Mouse (Mus musculus): ENCODE results near the gene Ankrd22. TPM values are rescaled to one million over a fixed set of nuclear protein-coding genes. Genes with fewer than 3 reads are reported as not detected.
"Not testable (repeated sequence)": the region's sequence is repeated elsewhere in the genome, so short reads cannot be mapped to it uniquely, and the experiment has no call there.

Gene Ankrd22
- not detected in 2 replicates for polyA plus RNA-seq (2014; fragmentation: Nextera tagmentation; extraction: Ambion mirVana)

DNA sequence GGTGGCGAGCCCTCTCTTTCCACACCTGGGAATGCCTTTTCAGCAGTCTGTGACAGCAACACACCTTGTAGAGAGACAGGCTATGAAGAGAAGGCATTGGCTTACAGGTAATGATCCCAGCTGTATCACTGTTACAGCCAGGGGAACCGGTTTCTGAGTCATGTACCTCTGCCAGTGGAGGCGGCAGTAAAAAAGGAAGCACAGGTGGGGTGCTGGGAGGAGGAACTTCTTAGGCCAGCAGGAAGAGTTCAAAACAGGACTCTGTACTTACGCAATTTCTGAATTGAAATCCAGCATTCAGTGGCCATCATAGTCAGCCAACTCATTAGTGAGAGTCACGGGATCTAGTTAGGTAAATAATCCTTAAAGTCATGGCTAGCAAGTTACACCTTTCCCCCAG, at the start of gene Ankrd22:
TSS of gene Ankrd22 (minus strand) at position 163 of the 400 bp plus-strand sequence.
- Histone ChIP-seq H3K27ac (ENCODE audit: low read depth, low read length) (no peak within 1 kb of the TSS), H3K9ac (ENCODE audit: low read length) (no peak within 1 kb of the TSS), H3K4me3 (ENCODE audit: low read depth, low read length) (no peak within 1 kb of the TSS), H3K27me3 (replicated peaks; ENCODE audit: control insufficient read depth, insufficient read depth, low read length) (no peaks in the 10 kb centered on the region), H3K9me3 (replicated peaks; ENCODE audit: control insufficient read depth, low read length) (no peaks in the 10 kb centered on the region), H3K4me1 (ENCODE audit: control insufficient read depth, insufficient read depth, low read length) (no peaks in the 10 kb centered on the region), H3K36me3 (ENCODE audit: control insufficient read depth, insufficient read depth, low read length) (no peaks in the 10 kb centered on the region), H3K4me2 (ENCODE audit: low read length) (no peak within 1 kb of the TSS)
- 81% methylated on average over 5 of the region's 5 CpGs for WGBS
- no peak for DNase-seq (ENCODE audit: low spot score)
- no peak for ATAC-seq

DNA sequence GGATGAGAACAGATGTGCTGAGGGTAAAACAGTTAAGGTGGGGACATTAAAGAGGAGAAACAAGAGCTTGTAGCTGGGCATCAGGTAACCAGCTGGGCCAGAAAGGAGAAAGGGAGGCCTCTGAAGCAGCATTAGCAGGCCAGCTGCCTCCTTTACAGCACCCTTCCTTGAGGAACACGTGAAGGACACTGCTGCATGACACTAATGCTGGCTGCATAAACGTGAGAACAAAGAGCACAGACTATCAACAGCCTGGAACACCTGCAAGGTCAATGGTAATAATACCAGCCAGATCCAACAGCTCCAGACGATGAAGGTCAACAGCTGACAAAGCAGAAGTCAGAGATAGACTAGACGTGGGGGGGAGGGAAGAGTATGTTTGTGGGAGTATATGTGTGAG, 48.3 kb upstream of the Ankrd22 start:
- 0 out of 2 replicates have a peak, but pooled peaks cover 4% of the 10 kb centered on the region for H3K4me1 ChIP-seq (ENCODE audit: control insufficient read depth, insufficient read depth, low read length)
- no peaks in the 10 kb centered on the region for H3K27me3 ChIP-seq (replicated peaks; ENCODE audit: control insufficient read depth, insufficient read depth, low read length)
- H3K36me3 ChIP-seq (ENCODE audit: control insufficient read depth, insufficient read depth, low read length) = no peaks in the 10 kb centered on the region
- 65% methylated on average over 4 of the region's 4 CpGs for WGBS
- DNase-seq (ENCODE audit: low spot score) = no peak
- no peak for ATAC-seq
- no peak overlapping the region for H3K4me3 ChIP-seq (ENCODE audit: low read depth, low read length)
- H3K9ac ChIP-seq (ENCODE audit: low read length) = no peak overlapping the region
- H3K27ac ChIP-seq (ENCODE audit: low read depth, low read length) = no peak overlapping the region
- H3K4me2 ChIP-seq (ENCODE audit: low read length) = no peak overlapping the region
- no peaks in the 10 kb centered on the region for H3K9me3 ChIP-seq (replicated peaks; ENCODE audit: control insufficient read depth, low read length)

DNA sequence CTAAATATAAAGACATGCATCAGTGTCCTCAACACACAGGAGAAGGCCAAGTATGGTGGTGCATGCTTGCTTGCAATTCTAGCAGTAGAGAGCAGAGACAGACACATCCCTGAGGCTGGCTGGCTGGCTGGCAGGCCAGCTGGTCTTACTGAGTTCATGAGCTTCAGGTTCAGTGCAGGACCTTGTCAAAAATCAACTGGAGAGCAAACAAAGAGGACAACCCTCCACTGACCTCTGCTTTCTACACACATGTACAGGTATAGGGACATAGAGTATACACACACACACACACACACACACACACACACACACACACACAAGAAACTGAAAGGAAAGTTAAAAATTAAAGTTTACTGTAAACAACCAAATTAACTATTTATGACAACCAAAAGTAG, 47.4 kb upstream of the Ankrd22 start:
- Histone ChIP-seq H3K27me3 (replicated peaks; ENCODE audit: control insufficient read depth, insufficient read depth, low read length) (no peaks in the 10 kb centered on the region), H3K27ac (ENCODE audit: low read depth, low read length) (no peak overlapping the region), H3K9me3 (replicated peaks; ENCODE audit: control insufficient read depth, low read length) (no peaks in the 10 kb centered on the region), H3K4me1 (ENCODE audit: control insufficient read depth, insufficient read depth, low read length) (0 out of 2 replicates have a peak, but pooled peaks cover 4% of the 10 kb centered on the region), H3K4me3 (ENCODE audit: low read depth, low read length) (no peak overlapping the region), H3K9ac (ENCODE audit: low read length) (no peak overlapping the region), H3K4me2 (ENCODE audit: low read length) (no peak overlapping the region), H3K36me3 (ENCODE audit: control insufficient read depth, insufficient read depth, low read length) (no peaks in the 10 kb centered on the region)
- no peak for DNase-seq (ENCODE audit: low spot score)
- ATAC-seq = no peak

DNA sequence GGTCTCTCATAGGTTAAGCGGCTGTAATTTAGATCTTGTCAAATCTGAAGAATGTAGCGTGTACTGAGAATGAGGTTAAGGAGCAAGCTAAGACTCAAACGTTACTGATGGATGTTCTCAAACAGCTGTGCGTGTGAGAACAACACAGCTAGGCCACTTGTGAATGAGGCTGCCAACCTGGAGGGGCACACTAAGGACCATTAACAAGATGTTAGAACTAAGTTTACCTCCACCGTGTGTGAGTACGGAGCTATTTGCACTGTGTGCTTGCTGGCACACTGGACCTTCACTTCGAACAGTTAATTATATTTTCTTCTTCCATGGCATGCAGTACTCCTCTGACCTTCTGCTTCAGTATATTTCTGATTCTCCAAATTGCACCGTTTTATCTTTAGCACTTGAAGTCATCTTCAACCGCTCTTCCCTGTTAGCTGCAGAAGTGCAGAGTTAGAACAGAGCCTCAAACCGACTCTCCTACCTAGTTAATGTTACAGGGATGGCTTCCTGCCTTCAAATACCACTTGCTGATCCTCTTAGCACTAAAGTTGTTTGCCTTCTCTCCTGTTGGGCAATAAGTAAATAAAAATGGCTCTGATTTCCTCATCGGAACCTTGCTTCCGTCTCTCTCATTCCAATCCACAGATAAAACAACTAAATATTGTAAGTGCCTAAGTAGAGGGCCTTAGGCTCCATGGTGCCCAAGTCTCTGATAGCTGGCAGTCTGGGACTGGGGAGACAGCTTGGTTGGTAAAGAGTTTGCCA, 46.8 kb upstream of the Ankrd22 start:
- Histone ChIP-seq H3K36me3 (ENCODE audit: control insufficient read depth, insufficient read depth, low read length) (no peaks in the 10 kb centered on the region), H3K9me3 (replicated peaks; ENCODE audit: control insufficient read depth, low read length) (no peaks in the 10 kb centered on the region), H3K9ac (ENCODE audit: low read length) (no peak overlapping the region), H3K27me3 (replicated peaks; ENCODE audit: control insufficient read depth, insufficient read depth, low read length) (no peaks in the 10 kb centered on the region), H3K4me3 (ENCODE audit: low read depth, low read length) (no peak overlapping the region), H3K4me2 (ENCODE audit: low read length) (no peak overlapping the region), H3K27ac (ENCODE audit: low read depth, low read length) (no peak overlapping the region), H3K4me1 (ENCODE audit: control insufficient read depth, insufficient read depth, low read length) (0 out of 2 replicates have a peak, but pooled peaks cover 4% of the 10 kb centered on the region)
- WGBS = 92% methylated on average over 12 of the region's 12 CpGs
- ATAC-seq (no peak), DNase-seq (ENCODE audit: low spot score) (no peak)

DNA sequence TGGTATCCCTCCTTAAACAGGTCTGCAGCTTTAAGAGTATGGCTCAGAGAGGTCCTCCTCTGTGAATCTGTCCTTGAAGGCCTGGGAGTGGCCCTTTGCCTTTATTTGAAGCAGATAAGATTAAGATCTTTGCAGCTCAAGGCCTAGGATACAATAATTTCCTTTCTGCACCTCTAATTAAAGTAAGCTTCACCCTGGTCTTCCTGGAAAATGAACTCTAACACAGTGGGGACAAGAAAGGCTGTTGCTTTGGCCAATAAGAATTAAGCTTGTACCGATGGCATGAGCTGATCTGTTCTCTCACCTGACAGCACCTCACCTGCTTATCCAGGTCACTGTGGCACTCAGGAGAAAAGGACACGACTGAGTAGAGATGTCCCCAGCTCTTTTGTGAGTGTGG, 45.0 kb upstream of the Ankrd22 start:
- DNase-seq (ENCODE audit: low spot score) (no peak), ATAC-seq (no peak)
- Histone ChIP-seq H3K4me2 (ENCODE audit: low read length) (no peak overlapping the region), H3K9me3 (replicated peaks; ENCODE audit: control insufficient read depth, low read length) (no peaks in the 10 kb centered on the region), H3K27me3 (replicated peaks; ENCODE audit: control insufficient read depth, insufficient read depth, low read length) (no peaks in the 10 kb centered on the region), H3K36me3 (ENCODE audit: control insufficient read depth, insufficient read depth, low read length) (no peaks in the 10 kb centered on the region), H3K27ac (ENCODE audit: low read depth, low read length) (no peak overlapping the region), H3K9ac (ENCODE audit: low read length) (no peak overlapping the region), H3K4me1 (ENCODE audit: control insufficient read depth, insufficient read depth, low read length) (no peaks in the 10 kb centered on the region), H3K4me3 (ENCODE audit: low read depth, low read length) (no peak overlapping the region)
- 68% methylated on average over 2 of the region's 2 CpGs for WGBS

DNA sequence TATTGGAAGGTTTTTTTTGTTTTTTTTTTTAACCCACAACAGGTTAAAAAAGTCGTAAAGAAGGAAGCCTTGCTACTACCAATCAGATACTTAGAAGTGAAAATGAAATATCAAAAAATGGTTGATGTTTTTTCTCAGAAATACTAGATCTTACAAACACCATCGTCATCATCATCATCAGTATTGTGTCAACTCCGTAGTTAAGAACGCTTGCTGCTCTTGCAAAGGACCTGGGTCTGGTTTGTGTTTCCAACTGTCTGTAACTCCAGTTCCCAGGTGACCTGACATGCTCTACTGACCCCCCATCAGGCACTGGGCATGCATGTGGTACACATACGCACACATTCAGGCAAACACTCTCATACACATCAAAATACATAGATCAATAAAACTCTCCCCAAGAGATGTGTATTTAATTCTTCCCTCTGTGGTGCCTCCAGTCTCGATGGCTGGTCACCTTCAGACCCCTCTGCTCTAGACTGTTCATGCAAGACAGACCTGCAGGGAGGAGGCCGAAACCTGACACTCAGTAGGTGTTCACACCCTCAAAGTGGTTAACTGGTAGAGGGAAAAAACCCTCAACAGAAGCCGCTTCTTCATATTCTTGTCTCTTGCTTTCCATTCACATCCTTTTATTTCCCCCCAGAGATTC, 44.2 kb upstream of the Ankrd22 start:
- Histone ChIP-seq H3K9me3 (replicated peaks; ENCODE audit: control insufficient read depth, low read length) (no peaks in the 10 kb centered on the region), H3K4me1 (ENCODE audit: control insufficient read depth, insufficient read depth, low read length) (no peaks in the 10 kb centered on the region), H3K27me3 (replicated peaks; ENCODE audit: control insufficient read depth, insufficient read depth, low read length) (no peaks in the 10 kb centered on the region), H3K27ac (ENCODE audit: low read depth, low read length) (no peak overlapping the region), H3K4me2 (ENCODE audit: low read length) (no peak overlapping the region), H3K9ac (ENCODE audit: low read length) (no peak overlapping the region), H3K36me3 (ENCODE audit: control insufficient read depth, insufficient read depth, low read length) (no peaks in the 10 kb centered on the region), H3K4me3 (ENCODE audit: low read depth, low read length) (no peak overlapping the region)
- DNase-seq (ENCODE audit: low spot score) (no peak), ATAC-seq (no peak)
- 85% methylated on average over 8 of the region's 8 CpGs for WGBS

DNA sequence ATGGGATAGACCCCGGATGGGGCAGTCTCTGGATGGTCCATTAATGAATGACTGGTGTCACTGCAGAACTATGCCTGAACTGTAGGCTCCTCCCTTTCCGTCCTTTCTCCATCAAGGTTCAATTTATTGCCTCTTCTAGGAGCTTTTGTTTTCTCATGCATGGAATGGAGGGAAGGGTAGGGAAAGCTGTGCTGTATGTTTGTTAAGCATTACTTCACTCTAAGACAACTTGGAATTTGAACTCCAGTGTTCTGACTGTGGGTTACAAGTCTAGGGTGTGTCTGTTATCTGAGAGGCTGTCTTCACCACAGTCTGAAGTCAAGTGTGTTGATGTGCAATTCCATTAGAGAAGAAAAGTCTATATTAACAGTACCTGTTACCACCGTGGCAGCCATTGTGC, 43.2 kb upstream of the Ankrd22 start:
- Histone ChIP-seq H3K9ac (ENCODE audit: low read length) (no peak overlapping the region), H3K27ac (ENCODE audit: low read depth, low read length) (no peak overlapping the region), H3K27me3 (replicated peaks; ENCODE audit: control insufficient read depth, insufficient read depth, low read length) (no peaks in the 10 kb centered on the region), H3K4me2 (ENCODE audit: low read length) (no peak overlapping the region), H3K9me3 (replicated peaks; ENCODE audit: control insufficient read depth, low read length) (no peaks in the 10 kb centered on the region), H3K4me3 (ENCODE audit: low read depth, low read length) (no peak overlapping the region), H3K36me3 (ENCODE audit: control insufficient read depth, insufficient read depth, low read length) (no peaks in the 10 kb centered on the region), H3K4me1 (ENCODE audit: control insufficient read depth, insufficient read depth, low read length) (no peaks in the 10 kb centered on the region)
- WGBS = 90% methylated on average over 3 of the region's 3 CpGs
- ATAC-seq (no peak), DNase-seq (ENCODE audit: low spot score) (no peak)

DNA sequence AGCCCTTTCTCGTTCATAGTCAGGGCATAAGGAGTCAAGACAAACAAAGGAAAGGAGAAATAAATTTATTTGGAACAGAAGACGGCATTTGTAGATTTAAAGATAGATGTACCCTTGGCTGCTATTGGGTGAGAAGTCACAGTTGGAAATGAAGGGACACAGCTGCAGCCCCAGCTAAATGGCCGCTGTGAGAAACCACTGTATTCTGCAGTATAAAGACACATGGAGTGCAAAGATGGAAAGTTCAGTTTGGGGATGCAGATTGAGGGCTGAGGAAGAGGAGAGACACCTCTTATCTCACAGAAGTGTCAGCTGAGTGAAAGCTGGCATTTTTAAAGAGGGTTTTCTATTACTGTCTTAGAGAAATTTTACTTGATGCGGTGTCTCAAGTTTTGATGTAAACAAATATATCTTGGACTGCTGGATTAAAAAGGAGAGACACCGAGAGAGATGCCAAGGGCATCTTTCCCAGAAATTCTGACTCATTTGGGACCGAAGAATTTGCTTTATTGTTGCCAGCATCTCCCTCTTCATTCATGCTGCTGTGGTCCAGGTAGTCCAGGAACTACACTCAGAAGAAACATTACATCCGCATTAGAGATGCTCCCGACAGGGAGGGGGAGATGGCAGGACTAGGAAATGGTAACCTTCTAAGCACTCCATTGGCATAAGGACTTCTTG, 41.0 kb upstream of the Ankrd22 start:
- no peak for ATAC-seq
- WGBS = 91% methylated on average over 8 of the region's 8 CpGs

DNA sequence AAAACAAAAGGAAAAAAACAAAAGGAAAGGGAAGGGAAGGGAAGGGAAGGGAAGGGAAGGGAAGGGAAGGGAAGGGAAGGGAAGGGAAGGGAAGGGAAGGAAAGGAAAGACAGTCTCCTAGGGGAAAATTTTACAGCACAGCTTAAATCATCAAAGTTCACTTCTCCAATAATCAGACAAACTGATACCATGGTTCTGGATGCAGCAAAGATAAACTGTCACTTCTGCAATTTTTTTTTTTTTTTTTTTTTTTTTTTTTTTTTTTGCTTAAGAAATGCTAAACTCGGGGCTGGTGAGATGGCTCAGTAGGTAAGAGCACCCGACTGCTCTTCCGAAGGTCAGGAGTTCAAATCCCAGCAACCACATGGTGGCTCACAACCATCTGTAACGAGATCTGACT, 40.3 kb upstream of the Ankrd22 start:
- not testable (repeated sequence) for H3K4me2 ChIP-seq (ENCODE audit: low read length); H3K36me3 ChIP-seq (ENCODE audit: control insufficient read depth, insufficient read depth, low read length); ATAC-seq; H3K4me3 ChIP-seq (ENCODE audit: low read depth, low read length); DNase-seq (ENCODE audit: low spot score); H3K4me1 ChIP-seq (ENCODE audit: control insufficient read depth, insufficient read depth, low read length); H3K9ac ChIP-seq (ENCODE audit: low read length); H3K9me3 ChIP-seq (replicated peaks; ENCODE audit: control insufficient read depth, low read length); H3K27ac ChIP-seq (ENCODE audit: low read depth, low read length); H3K27me3 ChIP-seq (replicated peaks; ENCODE audit: control insufficient read depth, insufficient read depth, low read length)
- 88% methylated on average over 3 of the region's 4 CpGs for WGBS

More for the DNA sequence above, 41.0 kb upstream of the Ankrd22 start:
- Histone ChIP-seq H3K36me3 (ENCODE audit: control insufficient read depth, insufficient read depth, low read length) (no peaks in the 10 kb centered on the region), H3K9ac (ENCODE audit: low read length) (no peak overlapping the region), H3K27me3 (replicated peaks; ENCODE audit: control insufficient read depth, insufficient read depth, low read length) (no peaks in the 10 kb centered on the region), H3K9me3 (replicated peaks; ENCODE audit: control insufficient read depth, low read length) (no peaks in the 10 kb centered on the region), H3K27ac (ENCODE audit: low read depth, low read length) (no peak overlapping the region), H3K4me3 (ENCODE audit: low read depth, low read length) (no peak overlapping the region), H3K4me1 (ENCODE audit: control insufficient read depth, insufficient read depth, low read length) (no peaks in the 10 kb centered on the region), H3K4me2 (ENCODE audit: low read length) (no peak overlapping the region)
- DNase-seq (ENCODE audit: low spot score) = no peak

Data from forebrain, embryonic 14.5 days (tissue).